Mouse (Mus musculus): Measurements from ENCODE around the gene Gm6356. TPM values are rescaled to one million over a fixed set of nuclear protein-coding genes. Genes with fewer than 3 reads are reported as not detected.
"Not testable (repeated sequence)": the region's sequence is repeated elsewhere in the genome, so short reads cannot be mapped to it uniquely, and the experiment has no call there.

Gm6356 gene
- polyA plus RNA-seq (2012; ENCODE audit: insufficient read depth, low replicate concordance): not detected in 2 replicates

- H3K27me3 ChIP-seq (replicated peaks); H3K4me1 ChIP-seq; H3K4me3 ChIP-seq (replicated peaks); H3K9me3 ChIP-seq; H3K36me3 ChIP-seq (replicated peaks; ENCODE audit: low read length): not testable (repeated sequence)
Measured at GRCm38 (mm10) chr14:6973718-6974117, at the start of gene Gm6356. Gene Gm6356 (minus strand): TSS chr14:6973818.

Other genes with a start within 250 kb of the Gm6356 start
- gene Gm3636, start 231.5 kb downstream of the Gm6356 start, polyA plus RNA-seq (2012; ENCODE audit: insufficient read depth, low replicate concordance): not detected in 2 replicates
- gene Gm8362, start 199.4 kb downstream of the Gm6356 start, polyA plus RNA-seq (2012; ENCODE audit: insufficient read depth, low replicate concordance): not detected in 2 replicates
- gene Gm3642, start 133.5 kb downstream of the Gm6356 start, polyA plus RNA-seq (2012; ENCODE audit: insufficient read depth, low replicate concordance): not detected in 2 replicates
- gene Gm3667, start 83.9 kb downstream of the Gm6356 start, polyA plus RNA-seq (2012; ENCODE audit: insufficient read depth, low replicate concordance): not detected in 2 replicates
- gene Gm10406, start 53.6 kb upstream of the Gm6356 start, polyA plus RNA-seq (2012; ENCODE audit: insufficient read depth, low replicate concordance): not detected in 2 replicates
- gene Gm3685, start 71.2 kb upstream of the Gm6356 start, polyA plus RNA-seq (2012; ENCODE audit: insufficient read depth, low replicate concordance): not detected in 2 replicates
- not detected in 2 replicates for gene Gm3696, start 126.8 kb upstream of the Gm6356 start, polyA plus RNA-seq (2012; ENCODE audit: insufficient read depth, low replicate concordance)
- gene Gm6676, start 151.6 kb upstream of the Gm6356 start, polyA plus RNA-seq (2012; ENCODE audit: insufficient read depth, low replicate concordance): not detected in 2 replicates
- not detected in 2 replicates for gene Gm3512, start 200.7 kb upstream of the Gm6356 start, polyA plus RNA-seq (2012; ENCODE audit: insufficient read depth, low replicate concordance)
- gene Gm16434, start 220.7 kb upstream of the Gm6356 start, polyA plus RNA-seq (2012; ENCODE audit: insufficient read depth, low replicate concordance): not detected in 2 replicates

Data from megakaryocyte, embryonic 14.5 days (primary cell).